Mouse (Mus musculus): ENCODE data around the gene AI597479. TPM values are rescaled to one million over a fixed set of nuclear protein-coding genes. Genes with fewer than 3 reads are reported as not detected.
A peak's percentile ranks its signal among the peaks of the same experiment; 100 is the strongest.

The AI597479 gene
- total RNA-seq (2021): 10 to 100 TPM; 22.7 to 26.0 TPM
- long read RNA-seq, experiment 1, transcript AI597479-201 (4 exons, 3,458 nt): major isoform, 42 of 44 reads
- long read RNA-seq, experiment 1, partial matches to known transcripts: 2 of 44 reads
- long read RNA-seq, experiment 1, other reads (novel, unspliced or antisense): 0 of 44 reads
- long read RNA-seq, experiment 2, transcript AI597479-201 (4 exons, 3,458 nt): major isoform, 23 of 26 reads
- long read RNA-seq, experiment 2, partial matches to known transcripts: 3 of 26 reads
- long read RNA-seq, experiment 2, other reads (novel, unspliced or antisense): 0 of 26 reads

GRCm38 (mm10) chr1:43098031-43098984 is at the start of gene AI597479, which contains the start of gene Tgfbrap1:
Gene AI597479 (plus strand): TSS chr1:43098710.
Gene Tgfbrap1 (minus strand): TSS chr1:43098637.
- intact Hi-C loops (cut with DNase I): no loop called here
- peak; percentile 92 to 96 for DNase-seq (ENCODE audit: extremely low spot score in 1 of 2, low spot score in 2 of 2)
- no peak for TF ChIP-seq CTCF (IDR thresholded peaks at IDR 0.05)

GRCm38 (mm10) chr1:43051903-43052302 is 46.6 kb upstream of the AI597479 start:
- no peak overlapping the region for H3K4me3 ChIP-seq
- peak; percentile 38 for TF ChIP-seq CTCF (IDR thresholded peaks at IDR 0.05)
- intact Hi-C loops (cut with DNase I): no loop called here
- no peak overlapping the region for H3K27ac ChIP-seq
- DNase-seq (ENCODE audit: extremely low spot score in 1 of 2, low spot score in 2 of 2): no peak

More at GRCm38 (mm10) chr1:43098031-43098984, at the start of gene AI597479, which contains the start of gene Tgfbrap1:
- H3K27ac ChIP-seq: peak within 1 kb of the TSS; percentile 99
- peak within 1 kb of the TSS; percentile 83 for H3K4me3 ChIP-seq

- DNase-seq (ENCODE audit: extremely low spot score in 1 of 2, low spot score in 2 of 2): peak; percentile 66 to 78
- intact Hi-C loops (cut with DNase I): loop anchor here (1.0 kb wide), 1 partner anchor 150 kb away; no protein-coding TSS in a partner anchor
- TF ChIP-seq CTCF (IDR thresholded peaks at IDR 0.05): peak; percentile 88
- no peak overlapping the region for H3K4me3 ChIP-seq
- no peak overlapping the region for H3K27ac ChIP-seq
Observed at GRCm38 (mm10) chr1:43065615-43066310, 32.7 kb upstream of the AI597479 start.

- DNase-seq (ENCODE audit: extremely low spot score in 1 of 2, low spot score in 2 of 2): no peak
- no peak for TF ChIP-seq CTCF (IDR thresholded peaks at IDR 0.05)
- intact Hi-C loops (cut with DNase I): loop anchor here (1.0 kb wide), 1 partner anchor 151 kb away; no protein-coding TSS in a partner anchor
- Histone ChIP-seq H3K27ac (no peak overlapping the region), H3K4me3 (no peak overlapping the region)
Observed at GRCm38 (mm10) chr1:43066573-43066972, 31.9 kb upstream of the AI597479 start.

- no peak for DNase-seq (ENCODE audit: extremely low spot score in 1 of 2, low spot score in 2 of 2)
- no peak overlapping the region for H3K27ac ChIP-seq
- intact Hi-C loops (cut with DNase I): no loop called here
- H3K4me3 ChIP-seq: no peak overlapping the region
- no peak for TF ChIP-seq CTCF (IDR thresholded peaks at IDR 0.05)
Observed at GRCm38 (mm10) chr1:43067551-43067950, 31.0 kb upstream of the AI597479 start.

GRCm38 (mm10) chr1:43070726-43071125 is 27.8 kb upstream of the AI597479 start:
- DNase-seq (ENCODE audit: extremely low spot score in 1 of 2, low spot score in 2 of 2): no peak
- intact Hi-C loops (cut with DNase I): no loop called here
- TF ChIP-seq CTCF (IDR thresholded peaks at IDR 0.05): no peak
- Histone ChIP-seq H3K27ac (no peak overlapping the region), H3K4me3 (no peak overlapping the region)

GRCm38 (mm10) chr1:43072028-43072427 is 26.5 kb upstream of the AI597479 start:
- DNase-seq (ENCODE audit: extremely low spot score in 1 of 2, low spot score in 2 of 2): no peak

GRCm38 (mm10) chr1:43072561-43072960 is 25.9 kb upstream of the AI597479 start:
- no peak for TF ChIP-seq CTCF (IDR thresholded peaks at IDR 0.05)
- no peak for DNase-seq (ENCODE audit: extremely low spot score in 1 of 2, low spot score in 2 of 2)
- intact Hi-C loops (cut with DNase I): no loop called here
- no peak overlapping the region for H3K27ac ChIP-seq
- no peak overlapping the region for H3K4me3 ChIP-seq

More at GRCm38 (mm10) chr1:43072028-43072427, 26.5 kb upstream of the AI597479 start:
- Histone ChIP-seq H3K27ac (no peak overlapping the region), H3K4me3 (no peak overlapping the region)
- intact Hi-C loops (cut with DNase I): no loop called here
- TF ChIP-seq CTCF (IDR thresholded peaks at IDR 0.05): no peak

- no peak overlapping the region for H3K27ac ChIP-seq
- no peak overlapping the region for H3K4me3 ChIP-seq
- DNase-seq (ENCODE audit: extremely low spot score in 1 of 2, low spot score in 2 of 2): no peak
- TF ChIP-seq CTCF (IDR thresholded peaks at IDR 0.05): no peak
- intact Hi-C loops (cut with DNase I): no loop called here
Observed at GRCm38 (mm10) chr1:43074791-43075190, 23.7 kb upstream of the AI597479 start.

GRCm38 (mm10) chr1:43078124-43078523 is 20.4 kb upstream of the AI597479 start:
- no peak overlapping the region for H3K27ac ChIP-seq
- intact Hi-C loops (cut with DNase I): no loop called here
- no peak overlapping the region for H3K4me3 ChIP-seq
- no peak for DNase-seq (ENCODE audit: extremely low spot score in 1 of 2, low spot score in 2 of 2)
- no peak for TF ChIP-seq CTCF (IDR thresholded peaks at IDR 0.05)

GRCm38 (mm10) chr1:43082946-43083345 is 15.6 kb upstream of the AI597479 start:
- H3K27ac ChIP-seq: no peak overlapping the region
- no peak for DNase-seq (ENCODE audit: extremely low spot score in 1 of 2, low spot score in 2 of 2)
- TF ChIP-seq CTCF (IDR thresholded peaks at IDR 0.05): no peak
- no peak overlapping the region for H3K4me3 ChIP-seq
- intact Hi-C loops (cut with DNase I): no loop called here
